Mouse (Mus musculus) neutrophil, adult 5-6 weeks (primary cell): ENCODE results near the gene Fxn. TPM values are rescaled to one million over a fixed set of nuclear protein-coding genes. Genes with fewer than 3 reads are reported as not detected.

ENCODE experiments used
- ATAC-seq: fragments of 151-379, 151-347 bp; 2 replicates; pipeline ENCODE4 v1.8.0; 2017; ENCODE audit warnings: mild to moderate bottlenecking, moderate TSS enrichment; ENCODE audit not compliant: insufficient number of reproducible peaks, poor library complexity, low FRiP score, severe bottlenecking; ENCODE audit errors: extremely low read depth
- total RNA-seq: library from RNA; stranded (forward); fragments of 200-1000 nt; gene quantifications from 2 replicates; pipeline ENCODE4 v1.2.3, GENCODE M21; 2017

Gene Fxn
- total RNA-seq, 1 experiment from 2014 or later = 4.5 TPM

- no peak for ATAC-seq
Measured at GRCm38 (mm10) chr19:24306351-24306750, 25.9 kb upstream of the Fxn start.

- no peak for ATAC-seq
Measured at GRCm38 (mm10) chr19:24302198-24302597, 21.8 kb upstream of the Fxn start.

GRCm38 (mm10) chr19:24301768-24302148 is 21.4 kb upstream of the Fxn start:
- ATAC-seq = no peak

GRCm38 (mm10) chr19:24300994-24301767 is 20.8 kb upstream of the Fxn start:
- ATAC-seq = peak; percentile 79

DNA sequence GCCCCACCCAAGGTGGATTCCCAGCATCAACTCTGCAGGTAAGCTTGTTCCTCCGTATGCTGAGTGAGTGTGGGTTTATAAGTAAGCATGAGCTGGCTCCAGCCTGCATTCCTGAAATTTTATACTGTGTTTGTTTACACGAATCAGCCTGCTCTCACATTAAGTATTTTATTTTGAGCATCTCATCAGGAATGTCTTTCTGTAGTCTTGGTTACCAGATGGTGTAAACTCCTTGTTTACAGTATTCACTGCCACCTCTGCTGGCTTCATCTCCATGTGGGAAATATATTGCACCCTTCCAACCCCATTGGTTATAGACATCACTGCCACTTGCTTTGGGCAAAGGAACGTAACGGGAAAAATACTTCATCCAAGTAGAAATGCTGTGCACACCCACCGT is 13.1 kb upstream of the Fxn start:
- no peak for ATAC-seq

- ATAC-seq = peak; percentile 62
Measured at GRCm38 (mm10) chr19:24284187-24284586, 3.8 kb upstream of the Fxn start.

DNA sequence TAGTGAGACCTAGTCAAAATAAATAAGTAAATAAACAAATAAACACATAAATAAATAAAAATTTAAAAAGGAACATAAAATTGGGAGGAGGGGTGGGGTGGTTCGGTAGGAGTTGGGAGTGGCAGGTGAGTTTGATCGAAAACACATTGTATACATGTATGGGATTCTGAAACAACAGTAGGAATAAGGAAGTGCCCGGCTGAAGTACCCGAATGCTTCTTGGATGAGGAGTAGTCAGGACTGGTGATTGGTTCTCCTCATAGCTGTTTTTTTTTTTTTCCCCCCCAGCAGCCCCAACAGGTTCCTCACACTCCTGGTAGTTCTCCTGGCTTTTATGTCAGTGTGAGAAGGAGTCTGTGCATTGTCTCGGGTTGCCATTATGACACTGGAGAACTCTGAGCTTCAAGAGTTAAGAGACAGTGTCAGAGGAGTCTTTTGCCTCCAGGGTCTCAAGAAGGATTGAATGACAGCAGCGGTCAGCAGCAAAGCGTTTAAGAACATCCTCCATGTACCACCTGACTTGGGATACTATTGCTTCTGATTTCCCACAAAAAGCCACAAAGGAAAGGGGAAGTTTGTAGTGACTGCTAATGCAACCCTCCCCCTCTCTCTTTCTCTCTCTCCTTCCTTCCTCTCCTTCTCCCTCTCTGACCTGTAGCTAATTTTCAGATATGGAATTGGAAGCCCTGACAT is 1.0 kb upstream of the Fxn start:
- ATAC-seq = no peak

DNA sequence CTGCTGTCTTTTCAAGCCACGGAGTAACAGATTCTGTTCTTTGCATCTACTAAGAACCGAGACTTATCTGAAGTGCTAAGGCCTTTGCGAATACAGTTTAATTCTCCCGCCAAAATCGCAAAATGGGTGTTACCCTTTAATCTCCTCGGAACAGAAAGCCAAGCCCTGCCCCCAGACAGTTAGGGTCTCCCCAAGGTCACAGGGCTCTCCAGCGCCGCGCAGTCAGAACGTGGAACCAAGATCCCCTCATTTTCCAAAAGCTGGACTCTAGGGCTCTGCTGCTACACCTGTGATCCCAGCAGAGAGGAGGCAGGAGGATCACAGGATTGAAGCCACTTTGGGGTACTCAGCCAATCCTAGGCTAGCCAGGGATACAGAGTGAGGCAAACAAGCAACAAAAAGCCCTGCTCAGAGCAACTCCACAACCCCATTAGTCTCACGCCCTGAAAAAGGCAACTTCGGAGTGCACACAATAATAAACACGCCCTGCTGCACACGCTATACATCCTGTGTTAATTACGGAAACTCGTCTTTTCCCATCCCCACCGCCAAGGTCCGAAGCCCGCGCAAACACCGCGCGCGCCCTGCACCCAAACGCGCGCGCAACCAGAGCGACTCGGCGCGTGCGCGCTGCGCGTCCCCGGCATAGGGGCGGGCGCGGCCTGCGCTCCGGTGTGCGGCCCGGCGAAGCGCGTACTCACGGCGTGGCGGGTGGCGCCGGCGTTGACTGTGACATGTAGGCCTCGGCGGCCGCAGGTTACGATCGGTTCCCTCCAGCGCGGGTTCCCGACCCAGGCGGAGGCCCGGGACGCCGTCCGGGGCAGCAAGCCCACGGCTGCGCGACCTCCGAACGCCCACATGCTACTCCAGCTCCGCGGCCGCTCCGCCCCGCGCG is 452 bp downstream of the Fxn start:
- peak; percentile 37 for ATAC-seq

- ATAC-seq = no peak
Measured at GRCm38 (mm10) chr19:24278859-24279258, 1.5 kb downstream of the Fxn start.

- ATAC-seq = no peak
Measured at GRCm38 (mm10) chr19:24274281-24274680, 6.1 kb downstream of the Fxn start.

DNA sequence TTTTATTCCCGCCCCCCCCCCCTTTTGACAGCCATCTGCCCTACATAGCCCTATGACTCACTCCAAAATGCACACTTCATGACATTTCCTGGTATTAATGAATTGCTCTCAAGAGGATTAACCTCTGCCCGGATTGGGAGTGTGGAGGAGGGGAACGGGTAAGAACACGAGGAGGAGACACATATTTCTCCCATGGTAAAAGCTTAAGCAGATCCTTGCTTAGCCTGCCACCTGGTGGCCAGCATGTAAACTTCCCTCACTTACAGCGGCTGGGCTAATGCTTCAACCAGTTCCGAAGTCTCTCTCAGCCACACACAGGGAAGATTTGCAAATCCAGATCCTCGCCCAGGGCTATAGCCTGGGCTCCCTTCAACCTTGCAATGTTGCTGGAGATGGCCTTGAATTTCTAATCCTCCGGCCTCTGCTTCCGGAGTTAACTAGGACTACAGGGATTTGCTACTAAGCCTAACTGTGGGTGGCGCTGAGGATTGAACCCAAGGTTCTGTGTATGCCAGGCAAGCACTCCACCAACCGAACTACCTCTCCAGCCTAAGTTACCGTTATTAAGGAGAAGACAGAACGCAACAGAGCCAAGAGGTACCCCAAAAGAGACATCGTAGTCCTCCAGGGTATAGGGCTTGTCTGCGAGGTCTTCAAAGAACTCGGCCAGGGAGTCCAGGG is 8.5 kb downstream of the Fxn start:
- peak; percentile 81 for ATAC-seq

- no peak for ATAC-seq
Measured at GRCm38 (mm10) chr19:24271326-24271725, 9.1 kb downstream of the Fxn start.

GRCm38 (mm10) chr19:24268531-24268930 is 11.9 kb downstream of the Fxn start:
- ATAC-seq = no peak

DNA sequence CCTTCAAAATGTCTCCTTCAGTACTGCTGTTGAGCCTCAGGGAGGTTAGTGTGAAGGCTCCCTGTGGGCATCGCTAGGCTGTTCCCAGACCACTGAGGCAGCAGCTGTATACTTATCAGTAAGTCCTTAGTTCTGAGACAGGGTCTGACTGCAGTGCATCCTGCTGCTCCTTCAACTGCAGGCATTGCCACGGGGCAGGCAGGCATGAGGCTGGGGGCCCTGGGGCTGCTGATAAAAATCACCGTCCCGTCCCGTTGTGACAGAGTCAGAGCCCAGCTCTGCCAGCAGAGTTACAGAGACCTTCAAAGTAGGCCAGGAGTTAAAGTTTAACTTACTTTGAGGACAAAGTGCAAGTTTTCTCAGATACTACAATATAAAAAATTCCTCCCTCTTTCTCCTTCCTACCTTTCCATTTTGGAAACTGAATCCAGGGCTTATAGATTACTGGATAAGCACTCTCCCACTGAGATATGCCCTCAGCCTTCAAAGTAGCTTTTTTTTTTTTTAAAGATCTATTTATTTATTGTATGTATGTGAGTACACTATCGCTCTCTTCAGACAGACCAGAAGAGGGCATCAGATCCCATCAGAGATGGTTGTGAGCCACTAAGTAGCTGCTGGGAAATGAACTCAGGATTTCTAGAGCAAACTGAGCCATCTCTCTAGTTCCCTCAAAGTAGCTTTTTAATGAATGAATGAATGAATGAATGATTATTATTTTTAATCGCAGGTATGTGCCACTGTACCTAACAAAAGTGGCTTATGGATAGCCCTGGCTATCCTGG is 14.2 kb downstream of the Fxn start:
- no peak for ATAC-seq

- peak; percentile 90 for ATAC-seq
Measured at GRCm38 (mm10) chr19:24264991-24265390, 15.4 kb downstream of the Fxn start.

GRCm38 (mm10) chr19:24262736-24263135 is 17.7 kb downstream of the Fxn start:
- ATAC-seq = no peak

DNA sequence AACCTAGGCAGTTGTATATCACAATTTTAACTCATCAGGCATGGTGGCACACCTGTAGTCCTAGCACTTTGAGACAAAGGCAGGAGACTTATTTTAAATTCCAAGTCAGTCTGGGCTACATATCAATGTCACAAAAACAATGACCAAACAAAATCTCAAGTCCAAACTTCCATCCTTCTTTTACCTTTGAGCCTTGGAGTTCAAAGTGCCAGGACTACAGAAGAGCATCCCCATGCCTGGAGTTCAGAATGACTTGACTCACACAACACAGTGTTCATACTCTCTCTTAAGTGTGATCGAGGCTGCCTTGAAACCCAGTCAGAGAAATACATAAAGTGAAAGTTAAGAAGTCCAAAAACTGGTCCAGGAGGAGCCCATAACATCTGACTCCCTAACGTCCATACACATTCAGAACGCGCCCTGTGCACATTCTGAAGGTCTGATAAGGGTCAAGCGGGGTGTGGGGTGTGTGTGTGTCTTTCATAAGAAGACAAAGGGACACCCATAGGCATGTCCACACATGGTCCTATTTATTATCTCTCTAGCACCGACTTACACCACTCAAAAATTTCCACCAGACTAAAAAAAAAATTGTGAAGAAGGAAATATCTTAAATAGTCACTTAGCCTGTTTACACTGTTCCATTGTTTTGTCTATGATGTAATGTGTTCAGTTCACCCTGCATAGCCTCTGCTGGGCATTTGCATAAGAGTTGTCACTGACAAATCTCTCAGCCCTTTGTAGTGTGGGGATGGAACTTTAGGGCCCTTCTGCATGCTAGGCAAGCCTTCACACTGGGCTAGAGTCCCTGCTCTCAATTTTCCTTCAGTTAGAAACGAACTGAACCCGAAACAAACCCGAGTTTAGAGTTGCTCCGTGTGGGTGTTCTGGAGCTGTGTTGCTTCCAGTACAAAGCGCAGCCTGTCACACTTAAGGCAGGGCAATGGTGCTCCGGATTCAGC is 20.7 kb downstream of the Fxn start:
- ATAC-seq = no peak
